Mouse (Mus musculus) T-cell, adult 66 days (primary cell): Measurements from ENCODE around the gene 1700014D04Rik. TPM values are rescaled to one million over a fixed set of nuclear protein-coding genes. Genes with fewer than 3 reads are reported as not detected.

Experiments
- total RNA-seq, 2 experiments: library from RNA; stranded (reverse); gene quantifications; 3 replicates in 1 of 2; 4 replicates in 1 of 2; pipeline ENCODE4 v1.2.4; 2023

The 1700014D04Rik gene
- under 1 TPM; 0.18 to 0.99 TPM for total RNA-seq

GRCm38 (mm10) chr13:59746711-59747110 lies at the start of gene 1700014D04Rik:
1700014D04Rik (minus strand) TSS chr13:59746752.

GRCm38 (mm10) chr13:59782145-59782544 lies 35.6 kb upstream of the 1700014D04Rik start, which contains the start of gene Gm49354:
Gm49354 (minus strand) TSS chr13:59782245.

GRCm38 (mm10) chr13:59769296-59770163 lies 23.0 kb upstream of the 1700014D04Rik start, which contains the start of gene Isca1:
Isca1 (minus strand) TSS chr13:59769810.

DNA sequence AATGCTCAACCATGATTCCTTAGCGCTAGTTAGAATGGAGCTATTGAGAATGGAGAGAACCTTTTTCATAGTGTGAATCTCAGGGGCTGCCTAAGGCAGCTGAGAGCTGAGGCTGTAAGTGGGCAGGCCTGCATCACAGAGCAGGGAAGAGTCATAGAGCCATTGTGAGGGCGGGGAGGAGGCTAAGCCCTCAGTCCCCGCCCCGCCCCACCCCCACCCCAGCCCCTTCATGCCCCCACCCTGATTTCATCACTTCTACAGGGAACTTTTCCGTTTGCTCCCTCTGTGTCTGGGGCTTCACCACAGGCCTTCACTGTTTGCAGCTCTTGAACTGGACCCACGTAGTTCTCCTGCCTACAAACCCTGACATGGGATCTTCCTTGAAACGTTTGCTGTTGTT lies 14.9 kb downstream of the 1700014D04Rik start, which contains the start of gene Spata31d1d:
Spata31d1d (minus strand) TSS at position 101 of the 400 bp plus-strand sequence.

GRCm38 (mm10) chr13:59711984-59712383 lies 34.6 kb downstream of the 1700014D04Rik start, which contains the start of gene Spata31d1b:
Spata31d1b (plus strand) TSS chr13:59712284.

DNA sequence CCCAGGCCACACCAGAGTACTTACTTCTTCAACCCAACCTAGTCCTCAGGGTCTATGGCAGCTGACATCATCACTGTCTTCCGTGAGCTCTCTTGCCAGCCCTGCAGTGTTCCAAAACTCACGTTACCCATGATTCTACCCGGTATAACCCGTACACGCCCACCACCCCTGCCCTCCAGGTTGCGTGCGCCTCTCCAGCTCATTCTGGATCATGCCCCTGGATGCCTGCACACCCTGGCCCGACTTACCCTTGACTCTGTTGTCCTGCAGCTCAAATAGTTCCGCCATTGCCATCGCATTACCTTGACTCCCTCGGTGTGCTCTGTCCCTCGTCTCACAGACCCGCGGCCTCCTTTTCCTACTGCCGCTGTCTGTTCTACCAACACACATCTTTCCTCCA lies 36.3 kb downstream of the 1700014D04Rik start, which contains the start of gene Spata31d1a:
Spata31d1a (minus strand) TSS at position 101 of the 400 bp plus-strand sequence.

DNA sequence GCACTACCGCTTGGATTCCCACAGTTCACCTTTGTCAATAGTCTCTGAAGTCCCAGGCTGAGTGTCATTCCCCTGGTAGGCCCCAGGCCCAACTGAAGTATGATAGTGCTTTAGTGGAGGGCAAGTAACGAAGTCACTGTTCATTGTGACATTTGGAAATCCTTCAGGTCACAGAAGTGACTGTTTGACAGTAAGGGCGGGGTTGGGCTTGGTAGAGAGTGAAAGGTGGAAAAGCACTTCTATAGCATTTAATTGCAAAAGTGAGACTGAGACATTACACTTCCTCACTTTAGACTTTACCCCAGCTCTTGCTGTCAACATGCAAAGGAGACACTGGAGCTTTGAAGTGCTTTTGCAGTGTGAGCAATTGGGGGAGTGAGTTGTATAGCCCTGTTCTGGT lies 52.5 kb downstream of the 1700014D04Rik start, which contains the start of gene 4921517D22Rik:
4921517D22Rik (minus strand) TSS at position 101 of the 400 bp plus-strand sequence.

Other genes starting within 250 kb of the 1700014D04Rik start
- 10 to 100 TPM; 44.9 to 60.6 TPM for gene Agtpbp1, start 161.5 kb downstream of the 1700014D04Rik start, total RNA-seq
- 10 to 100 TPM; 72.1 to 72.2 TPM for gene Naa35, start 161.5 kb downstream of the 1700014D04Rik start, total RNA-seq
- gene Golm1, start 70.9 kb downstream of the 1700014D04Rik start, total RNA-seq, result 10 to 100 TPM; 58.3 to 62.0 TPM
- not detected for gene 4921517D22Rik, start 52.6 kb downstream of the 1700014D04Rik start, total RNA-seq
- gene Spata31d1a, start 36.4 kb downstream of the 1700014D04Rik start, total RNA-seq, result not detected
- not detected for gene Spata31d1b, start 34.5 kb downstream of the 1700014D04Rik start, total RNA-seq
- gene Spata31d1d, start 15.0 kb downstream of the 1700014D04Rik start, total RNA-seq, result not detected
- 10 to 100 TPM; 70.8 to 71.3 TPM for gene Isca1, start 23.1 kb upstream of the 1700014D04Rik start, total RNA-seq
- gene Gm49354, start 35.5 kb upstream of the 1700014D04Rik start, total RNA-seq, result not detected
- gene Tut7, start 76.4 kb upstream of the 1700014D04Rik start, total RNA-seq, result 100 to 1,000 TPM; 210 to 213 TPM